Mouse (Mus musculus): ENCODE results near the gene Tigd4. TPM values are rescaled to one million over a fixed set of nuclear protein-coding genes. Genes with fewer than 3 reads are reported as not detected.

The Tigd4 gene
- polyA plus RNA-seq, 1 experiment, result 0.01 TPM

DNA sequence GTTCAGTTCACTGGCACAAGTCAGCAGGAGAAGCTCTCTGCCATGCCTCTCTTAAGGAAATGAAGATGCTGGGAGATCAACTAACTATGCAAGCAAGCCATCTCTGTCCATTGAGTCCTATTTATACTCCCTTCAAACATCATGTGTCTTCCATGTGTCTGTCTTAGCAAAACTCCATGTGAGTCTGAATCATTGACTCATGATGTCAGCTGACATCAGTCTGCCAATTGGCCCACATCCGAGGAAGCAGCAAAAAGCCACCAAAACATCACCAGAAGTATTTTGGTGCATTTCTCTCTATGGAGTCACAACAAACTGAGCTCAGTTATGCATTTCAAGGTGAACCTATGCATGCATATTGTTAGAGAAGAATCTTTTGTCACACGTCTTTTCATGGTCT is 48.0 kb downstream of the Tigd4 start:
- Histone ChIP-seq H3K79me2 (ENCODE audit: control insufficient read depth, insufficient read depth) (no peaks in the 10 kb centered on the region), H3ac (ENCODE audit: control insufficient read depth, insufficient read length) (no peak overlapping the region), H3K27me3 (ENCODE audit: control insufficient read depth, insufficient read depth, insufficient read length) (no peaks in the 10 kb centered on the region), H3K4me3 (no peak overlapping the region), H3K36me3 (ENCODE audit: control insufficient read depth, insufficient read depth) (no peaks in the 10 kb centered on the region), H3K4me2 (ENCODE audit: low read depth) (no peak overlapping the region)
- TF ChIP-seq TCF12 (IDR thresholded peaks at IDR 0.05; ENCODE audit: insufficient read depth, poor library complexity, severe bottlenecking) (no peak), REST (IDR thresholded peaks at IDR 0.05; ENCODE audit: insufficient read depth, insufficient read length) (no peak), CEBPB (IDR thresholded peaks at IDR 0.05; ENCODE audit: insufficient read depth, poor library complexity, severe bottlenecking) (no peak), MYOD1 (IDR thresholded peaks at IDR 0.05; ENCODE audit: control insufficient read depth in 1 of 3, insufficient read length in 2 of 3, low read depth in 2 of 3) (no peak), TCF3 (IDR thresholded peaks at IDR 0.05; ENCODE audit: insufficient read length, low read depth) (no peak), POLR2A (IDR thresholded peaks at IDR 0.05; ENCODE audit: insufficient read length, low read depth) (no peak), POLR2AphosphoS2 (IDR thresholded peaks at IDR 0.05; ENCODE audit: insufficient read length, low read depth) (no peak), SRF (IDR thresholded peaks at IDR 0.05; ENCODE audit: control insufficient read depth, insufficient read length, low read depth) (no peak), E2F4 (IDR thresholded peaks at IDR 0.05; ENCODE audit: insufficient read depth) (no peak), MAX (IDR thresholded peaks at IDR 0.05; ENCODE audit: low read depth) (no peak), MYOG (IDR thresholded peaks at IDR 0.05; ENCODE audit: control insufficient read depth in 1 of 3, insufficient read depth in 1 of 3, insufficient read length in 2 of 3, low read depth in 2 of 3) (no peak)

DNA sequence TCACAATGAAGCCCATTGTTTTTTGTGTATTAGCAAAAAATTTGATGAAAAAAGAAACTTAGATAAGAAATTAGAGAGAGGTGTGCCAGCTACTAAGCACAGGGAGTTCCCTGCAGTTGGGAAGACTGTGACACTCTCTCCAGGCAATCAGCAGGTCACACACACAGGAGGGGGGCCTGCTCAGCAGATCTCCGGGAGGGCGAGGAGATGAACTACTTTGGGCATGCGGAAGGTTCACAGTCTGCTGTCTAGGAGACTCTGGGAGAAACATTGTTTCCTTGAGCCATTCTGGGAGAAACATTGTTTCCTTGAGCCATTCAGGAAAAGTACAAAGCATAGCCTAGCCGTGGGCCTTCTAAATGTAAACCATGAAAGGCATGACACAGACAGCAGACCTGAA is 49.6 kb downstream of the Tigd4 start:
- Histone ChIP-seq H3ac (ENCODE audit: control insufficient read depth, insufficient read length) (no peak overlapping the region), H3K4me2 (ENCODE audit: low read depth) (no peak overlapping the region), H3K79me2 (ENCODE audit: control insufficient read depth, insufficient read depth) (no peaks in the 10 kb centered on the region), H3K36me3 (ENCODE audit: control insufficient read depth, insufficient read depth) (no peaks in the 10 kb centered on the region), H3K4me3 (no peak overlapping the region), H3K27me3 (ENCODE audit: control insufficient read depth, insufficient read depth, insufficient read length) (no peaks in the 10 kb centered on the region)
- TF ChIP-seq E2F4 (IDR thresholded peaks at IDR 0.05; ENCODE audit: insufficient read depth) (no peak), POLR2AphosphoS2 (IDR thresholded peaks at IDR 0.05; ENCODE audit: insufficient read length, low read depth) (no peak), CEBPB (IDR thresholded peaks at IDR 0.05; ENCODE audit: insufficient read depth, poor library complexity, severe bottlenecking) (no peak), MYOG (IDR thresholded peaks at IDR 0.05; ENCODE audit: control insufficient read depth in 1 of 3, insufficient read depth in 1 of 3, insufficient read length in 2 of 3, low read depth in 2 of 3) (no peak), TCF3 (IDR thresholded peaks at IDR 0.05; ENCODE audit: insufficient read length, low read depth) (no peak), TCF12 (IDR thresholded peaks at IDR 0.05; ENCODE audit: insufficient read depth, poor library complexity, severe bottlenecking) (no peak), SRF (IDR thresholded peaks at IDR 0.05; ENCODE audit: control insufficient read depth, insufficient read length, low read depth) (no peak)

DNA sequence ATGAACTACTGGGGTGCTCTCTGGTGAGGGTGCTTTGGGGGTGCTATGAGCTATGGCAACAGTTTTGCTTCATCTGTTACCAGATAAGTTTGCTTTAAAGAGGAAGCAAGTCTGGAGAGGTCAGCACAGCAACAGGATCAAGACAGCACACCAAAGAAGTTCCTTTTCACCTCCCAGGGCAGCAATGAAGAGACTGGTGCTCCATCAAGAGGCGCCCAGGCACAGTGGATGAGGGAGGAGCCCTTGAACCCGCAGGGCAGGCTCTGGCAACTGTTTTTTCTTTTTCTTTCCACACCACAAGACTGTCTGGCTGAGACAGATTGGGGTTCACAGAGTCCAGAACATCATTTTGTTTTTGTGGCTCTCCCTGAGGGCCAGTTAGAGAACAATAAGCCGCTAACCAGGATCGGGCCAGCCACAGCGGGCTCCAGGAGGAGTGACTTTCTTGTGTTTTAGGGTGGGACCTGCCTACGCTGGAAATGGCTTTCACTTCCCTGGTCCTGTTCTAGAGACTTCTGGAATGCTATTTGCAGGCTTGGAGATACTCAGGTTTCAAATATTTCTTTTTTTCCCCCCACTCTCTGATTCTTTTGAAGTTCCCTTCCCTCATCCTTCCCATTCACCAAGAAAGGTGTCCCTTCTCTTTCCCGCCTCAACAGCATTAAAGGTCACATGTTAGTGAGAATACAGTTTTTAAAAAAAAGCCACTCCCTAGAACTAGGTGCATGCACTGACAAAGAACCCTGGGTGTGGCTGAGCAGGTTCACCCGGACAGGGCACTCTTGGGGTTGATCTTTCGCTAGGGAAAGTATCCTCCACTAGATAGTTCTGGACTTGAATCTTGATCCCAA is 52.0 kb downstream of the Tigd4 start:
- no peak overlapping the region for H3ac ChIP-seq (ENCODE audit: control insufficient read depth, insufficient read length)
- H3K4me2 ChIP-seq (ENCODE audit: low read depth), result no peak overlapping the region
- H3K27me3 ChIP-seq (ENCODE audit: control insufficient read depth, insufficient read depth, insufficient read length), result no peaks in the 10 kb centered on the region
- H3K36me3 ChIP-seq (ENCODE audit: control insufficient read depth, insufficient read depth), result no peaks in the 10 kb centered on the region
- TF ChIP-seq TCF3 (IDR thresholded peaks at IDR 0.05; ENCODE audit: insufficient read length, low read depth), result no peak
- TF ChIP-seq TCF12 (IDR thresholded peaks at IDR 0.05; ENCODE audit: insufficient read depth, poor library complexity, severe bottlenecking), result no peak
- no peak for TF ChIP-seq POLR2A (IDR thresholded peaks at IDR 0.05; ENCODE audit: insufficient read length, low read depth)
- no peak for TF ChIP-seq CEBPB (IDR thresholded peaks at IDR 0.05; ENCODE audit: insufficient read depth, poor library complexity, severe bottlenecking)
- TF ChIP-seq POLR2AphosphoS2 (IDR thresholded peaks at IDR 0.05; ENCODE audit: insufficient read length, low read depth), result no peak
- no peak for TF ChIP-seq REST (IDR thresholded peaks at IDR 0.05; ENCODE audit: insufficient read depth, insufficient read length)
- TF ChIP-seq USF1 (IDR thresholded peaks at IDR 0.05; ENCODE audit: low read depth), result no peak
- TF ChIP-seq SRF (IDR thresholded peaks at IDR 0.05; ENCODE audit: control insufficient read depth, insufficient read length, low read depth), result no peak
- no peak for TF ChIP-seq MAX (IDR thresholded peaks at IDR 0.05; ENCODE audit: low read depth)
- TF ChIP-seq MYOG (IDR thresholded peaks at IDR 0.05; ENCODE audit: control insufficient read depth in 1 of 3, insufficient read depth in 1 of 3, insufficient read length in 2 of 3, low read depth in 2 of 3), result no peak
- no peak for TF ChIP-seq E2F4 (IDR thresholded peaks at IDR 0.05; ENCODE audit: insufficient read depth)
- TF ChIP-seq MYOD1 (IDR thresholded peaks at IDR 0.05; ENCODE audit: control insufficient read depth in 1 of 3, insufficient read length in 2 of 3, low read depth in 2 of 3), result no peak
- no peaks in the 10 kb centered on the region for H3K79me2 ChIP-seq (ENCODE audit: control insufficient read depth, insufficient read depth)
- H3K4me3 ChIP-seq, result no peak overlapping the region

DNA sequence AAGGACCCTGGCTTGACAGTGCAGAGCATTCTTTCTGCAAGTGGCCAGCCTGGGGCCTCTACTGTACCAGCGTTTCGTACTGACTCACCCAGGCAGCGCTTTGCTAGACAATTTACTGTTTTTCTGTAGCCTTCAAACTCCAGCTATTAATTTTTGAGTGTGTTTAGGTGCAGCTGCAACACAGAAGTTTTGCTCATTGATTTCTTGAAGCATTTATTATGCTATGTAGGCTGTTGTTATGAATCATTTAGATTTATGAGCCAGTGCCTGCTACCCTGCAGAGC is 52.6 kb downstream of the Tigd4 start:
- TF ChIP-seq CEBPB (IDR thresholded peaks at IDR 0.05; ENCODE audit: insufficient read depth, poor library complexity, severe bottlenecking) (no peak), E2F4 (IDR thresholded peaks at IDR 0.05; ENCODE audit: insufficient read depth) (no peak), POLR2A (IDR thresholded peaks at IDR 0.05; ENCODE audit: insufficient read length, low read depth) (no peak), MYOD1 (IDR thresholded peaks at IDR 0.05; ENCODE audit: control insufficient read depth in 1 of 3, insufficient read length in 2 of 3, low read depth in 2 of 3) (no peak), SRF (IDR thresholded peaks at IDR 0.05; ENCODE audit: control insufficient read depth, insufficient read length, low read depth) (no peak), MAX (IDR thresholded peaks at IDR 0.05; ENCODE audit: low read depth) (no peak), POLR2AphosphoS2 (IDR thresholded peaks at IDR 0.05; ENCODE audit: insufficient read length, low read depth) (no peak), TCF3 (IDR thresholded peaks at IDR 0.05; ENCODE audit: insufficient read length, low read depth) (no peak), TCF12 (IDR thresholded peaks at IDR 0.05; ENCODE audit: insufficient read depth, poor library complexity, severe bottlenecking) (no peak), REST (IDR thresholded peaks at IDR 0.05; ENCODE audit: insufficient read depth, insufficient read length) (no peak), MYOG (IDR thresholded peaks at IDR 0.05; ENCODE audit: control insufficient read depth in 1 of 3, insufficient read depth in 1 of 3, insufficient read length in 2 of 3, low read depth in 2 of 3) (no peak), USF1 (IDR thresholded peaks at IDR 0.05; ENCODE audit: low read depth) (no peak)
- Histone ChIP-seq H3K4me2 (ENCODE audit: low read depth) (no peak overlapping the region), H3K27me3 (ENCODE audit: control insufficient read depth, insufficient read depth, insufficient read length) (no peaks in the 10 kb centered on the region), H3K4me3 (no peak overlapping the region), H3K79me2 (ENCODE audit: control insufficient read depth, insufficient read depth) (no peaks in the 10 kb centered on the region), H3ac (ENCODE audit: control insufficient read depth, insufficient read length) (no peak overlapping the region), H3K36me3 (ENCODE audit: control insufficient read depth, insufficient read depth) (no peaks in the 10 kb centered on the region)

Data from myocyte (in vitro differentiated cells).